8 mouse cellular contexts compared by ENCODE assay signal in genomic region chr8:123654763-123655162, GRCm38 (mm10). TPM values are rescaled to one million over a fixed set of nuclear protein-coding genes. Genes with fewer than 3 reads are reported as not detected.
A peak's percentile ranks its signal among the peaks of the same experiment; 100 is the strongest.
DNase-seq lines count a peak whose midpoint lies in the region; ATAC-seq lines count a peak whose summit lies in the region.

No protein-coding gene starts in this region.

- H3K9ac ChIP-seq in heart, embryonic 14.5 days (ENCODE audit: low read length) = peak overlapping the region; percentile 92
- peak overlapping the region; percentile 90 for H3K9ac ChIP-seq in embryonic facial prominence, embryonic 13.5 days
- peak overlapping the region; percentile 91 for H3K9ac ChIP-seq in neural tube, embryonic 12.5 days

- H3K27me3 ChIP-seq in heart, embryonic 14.5 days (ENCODE audit: control insufficient read depth, insufficient read depth, low read length) = no peaks in the 10 kb centered on the region
- H3K27me3 ChIP-seq in embryonic facial prominence, embryonic 13.5 days = no peaks in the 10 kb centered on the region
- H3K27me3 ChIP-seq in limb, embryonic 10.5 days (ENCODE audit: low read depth, poor library complexity, severe bottlenecking) = no peaks in the 10 kb centered on the region
- no peaks in the 10 kb centered on the region for H3K27me3 ChIP-seq in neural tube, embryonic 12.5 days (replicated peaks)

- no peaks in the 10 kb centered on the region for H3K9me3 ChIP-seq in heart, embryonic 14.5 days (ENCODE audit: control insufficient read depth, low read length)
- H3K9me3 ChIP-seq in embryonic facial prominence, embryonic 13.5 days = no peaks in the 10 kb centered on the region
- H3K9me3 ChIP-seq in limb, embryonic 10.5 days (replicated peaks) = no peaks in the 10 kb centered on the region
- H3K9me3 ChIP-seq in neural tube, embryonic 12.5 days = no peaks in the 10 kb centered on the region

- peaks cover 25% of the 10 kb centered on the region for H3K36me3 ChIP-seq in heart, embryonic 14.5 days (ENCODE audit: control insufficient read depth, insufficient read depth, low read length)
- H3K36me3 ChIP-seq in embryonic facial prominence, embryonic 13.5 days = peaks cover 30% of the 10 kb centered on the region
- peaks cover 39% of the 10 kb centered on the region for H3K36me3 ChIP-seq in limb, embryonic 10.5 days
- peaks cover 30% of the 10 kb centered on the region for H3K36me3 ChIP-seq in neural tube, embryonic 12.5 days

- no peak for DNase-seq in heart, postnatal 10 days
- DNase-seq in limb, embryonic 10.5 days (ENCODE audit: low spot score) = no peak
- DNase-seq in layer of hippocampus, adult 9-10 months (ENCODE audit: low spot score) = no peak
- DNase-seq in frontal cortex, postnatal 36 days (ENCODE audit: low spot score in 2 of 2) = no peak
- no peak for DNase-seq in gastrocnemius, adult 8-10 months (ENCODE audit: low spot score in 2 of 2)

- peak overlapping the region; percentile 80 to 91 for H3K4me3 ChIP-seq in heart, embryonic 14.5 days (ENCODE audit: control insufficient read depth in 1 of 2, insufficient read depth in 1 of 2, low read depth in 1 of 2, low read length in 2 of 2)
- H3K4me3 ChIP-seq in embryonic facial prominence, embryonic 13.5 days = peak overlapping the region; percentile 83
- peak overlapping the region; percentile 83 for H3K4me3 ChIP-seq in limb, embryonic 10.5 days
- H3K4me3 ChIP-seq in neural tube, embryonic 12.5 days = peak overlapping the region; percentile 67

- H3K27ac ChIP-seq in heart, embryonic 14.5 days (replicated peaks in 1 of 2; ENCODE audit: control insufficient read depth in 1 of 2, insufficient read depth in 1 of 2, low read depth in 2 of 2, low read length in 2 of 2) = peak overlapping the region; percentile 64 to 88
- H3K27ac ChIP-seq in embryonic facial prominence, embryonic 13.5 days = 0 out of 2 replicates have a peak overlapping the region, but pooled peaks have one; percentile 16
- peak overlapping the region; percentile 96 for H3K27ac ChIP-seq in limb, embryonic 10.5 days
- H3K27ac ChIP-seq in neural tube, embryonic 12.5 days = no peak overlapping the region

- no peak for ATAC-seq in heart, embryonic 14.5 days (ENCODE audit: insufficient number of reproducible peaks, insufficient read depth, low FRiP score, low read depth)
- no peak for ATAC-seq in embryonic facial prominence, embryonic 13.5 days (ENCODE audit: insufficient number of reproducible peaks, insufficient read depth, low FRiP score, low TSS enrichment, low read depth)
- no peak for ATAC-seq in neural tube, embryonic 12.5 days (ENCODE audit: low FRiP score, low read depth)

- 35% methylated on average over 5 of the region's 5 CpGs for WGBS in heart, embryonic 14.5 days
- WGBS in embryonic facial prominence, embryonic 13.5 days = 9% methylated on average over 5 of the region's 5 CpGs
- 4% methylated on average over 5 of the region's 5 CpGs for WGBS in limb, embryonic 10.5 days
- 7% methylated on average over 5 of the region's 5 CpGs for WGBS in neural tube, embryonic 12.5 days

- peaks cover 13 to 20% of the 10 kb centered on the region in 2 experiments for H3K4me1 ChIP-seq in heart, embryonic 14.5 days (ENCODE audit: control insufficient read depth in 2 of 2, insufficient read depth in 2 of 2, low read length in 2 of 2)
- peaks cover 22% of the 10 kb centered on the region for H3K4me1 ChIP-seq in embryonic facial prominence, embryonic 13.5 days
- peaks cover 28% of the 10 kb centered on the region for H3K4me1 ChIP-seq in limb, embryonic 10.5 days
- peaks cover 20% of the 10 kb centered on the region for H3K4me1 ChIP-seq in neural tube, embryonic 12.5 days

- H3K4me2 ChIP-seq in heart, embryonic 14.5 days (ENCODE audit: low read length) = peak overlapping the region; percentile 77
- peak overlapping the region; percentile 70 for H3K4me2 ChIP-seq in embryonic facial prominence, embryonic 13.5 days
- peak overlapping the region; percentile 67 for H3K4me2 ChIP-seq in neural tube, embryonic 12.5 days (replicated peaks)

- intact Hi-C loops in heart, postnatal 10 days (cut with DNase I) = no loop called here

RNA-seq across cellular contexts. Expression of gene Rhou, which starts 1.0 kb away (rescaled TPM):
- polyA plus RNA-seq in heart, embryonic 14.5 days (2014; fragmentation: Nextera tagmentation; extraction: Ambion mirVana) = 10.0 and 11.4 TPM in 2 replicates
- total RNA-seq in heart, postnatal 10 days (2021) = 10 to 100 TPM; 11.2 to 13.1 TPM
- polyA plus RNA-seq in embryonic facial prominence, embryonic 13.5 days (2015; fragmentation: Nextera tagmentation; extraction: Ambion mirVana) = 6.9 and 8.3 TPM in 2 replicates
- 6.7 and 7.3 TPM in 2 replicates for polyA plus RNA-seq in limb, embryonic 10.5 days (2016; fragmentation: Nextera tagmentation; extraction: Ambion mirVana)
- polyA plus RNA-seq in neural tube, embryonic 12.5 days (2016; fragmentation: Nextera tagmentation; extraction: Ambion mirVana) = 12.9 and 14.2 TPM in 2 replicates
- 10 to 100 TPM; 17.9 to 29.8 (median 26.8) TPM for total RNA-seq in gastrocnemius, adult 8-10 months (2022)
